In genomic region chr14:19985912-19986613, GRCm38 (mm10) we compare ENCODE assay signal across 8 mouse cellular contexts. TPM values are rescaled to one million over a fixed set of nuclear protein-coding genes. Genes with fewer than 3 reads are reported as not detected.
DNase-seq lines count a peak whose midpoint lies in the region; ATAC-seq and TF ChIP-seq lines count a peak whose summit lies in the region.

No protein-coding gene starts in this region.

- intact Hi-C loops in heart, adult 2 months (cut with DNase I), result no loop called here
- intact Hi-C loops in heart, postnatal 14 days (cut with DNase I), result no loop called here

- H3K79me2 ChIP-seq in heart, adult 2 months (replicated peaks; ENCODE audit: control insufficient read depth, insufficient read depth, low read length), result no peaks in the 10 kb centered on the region

- DNase-seq in heart, adult 2 months, result no peak
- no peak for DNase-seq in heart, postnatal 14 days
- DNase-seq in hindbrain, embryonic 10.5 days (ENCODE audit: low spot score), result no peak
- no peak for DNase-seq in natural killer cell, adult 2 months (ENCODE audit: low spot score in 2 of 2)
- DNase-seq in adipocyte (ENCODE audit: low spot score), result no peak
- DNase-seq in layer of hippocampus, adult 18-20 months (ENCODE audit: low spot score in 2 of 2), result no peak

- no peak overlapping the region for H3K9ac ChIP-seq in heart, adult 2 months (ENCODE audit: low read depth, low read length)

- no peak for TF ChIP-seq CTCF in heart, adult 2 months (IDR thresholded peaks at IDR 0.05)

- no peak for TF ChIP-seq POLR2A in heart, adult 2 months (IDR thresholded peaks at IDR 0.05; ENCODE audit: insufficient read depth, low read depth, low read length)

- ATAC-seq in megakaryocyte, adult 5-6 weeks (ENCODE audit: poor library complexity, severe bottlenecking), result peak; percentile 45

- 39% methylated on average over 8 of the region's 8 CpGs for WGBS in heart, adult 2 months
- 40% methylated on average over 8 of the region's 8 CpGs for WGBS in hindbrain, embryonic 10.5 days

- peaks cover 14% of the 10 kb centered on the region for H3K4me1 ChIP-seq in heart, adult 2 months (ENCODE audit: control insufficient read depth, insufficient read depth, low read length)
- H3K4me1 ChIP-seq in brown adipose tissue, adult 24 weeks (ENCODE audit: control insufficient read depth, insufficient read depth, insufficient read length, low read length), result peaks cover 18% of the 10 kb centered on the region
- H3K4me1 ChIP-seq in hindbrain, embryonic 10.5 days (replicated peaks), result peaks cover 52% of the 10 kb centered on the region

- H3K36me3 ChIP-seq in heart, adult 2 months (ENCODE audit: control insufficient read depth, insufficient read depth, low read length), result no peaks in the 10 kb centered on the region
- H3K36me3 ChIP-seq in hindbrain, embryonic 10.5 days, result no peaks in the 10 kb centered on the region

- H3K9me3 ChIP-seq in hindbrain, embryonic 10.5 days, result no peaks in the 10 kb centered on the region

- H3K27me3 ChIP-seq in heart, adult 2 months (ENCODE audit: control insufficient read depth, insufficient read depth, low read length), result no peaks in the 10 kb centered on the region
- H3K27me3 ChIP-seq in hindbrain, embryonic 10.5 days (ENCODE audit: insufficient read depth, poor library complexity, severe bottlenecking), result no peaks in the 10 kb centered on the region

- TF ChIP-seq EP300 in heart, adult 2 months (IDR thresholded peaks at IDR 0.05; ENCODE audit: insufficient read depth, low read depth, low read length), result no peak

- peak overlapping the region; percentile 48 for H3K27ac ChIP-seq in heart, adult 2 months
- peak overlapping the region; percentile 67 for H3K27ac ChIP-seq in brown adipose tissue, adult 24 weeks (replicated peaks; ENCODE audit: low read depth, low read length)
- peak overlapping the region; percentile 97 for H3K27ac ChIP-seq in hindbrain, embryonic 10.5 days

- peak overlapping the region; percentile 30; the same call in 1 of the 2 replicates for H3K4me3 ChIP-seq in heart, adult 2 months
- H3K4me3 ChIP-seq in brown adipose tissue, adult 24 weeks (ENCODE audit: insufficient read depth, low read depth, low read length), result no peak overlapping the region; the same call in 1 of the 2 replicates
- peak overlapping the region; percentile 46 for H3K4me3 ChIP-seq in hindbrain, embryonic 10.5 days

RNA-seq across cellular contexts. Expression of gene Gng2, which starts 8.6 kb away (rescaled TPM):
- 10 to 100 TPM; 13.0 to 14.9 TPM for total RNA-seq in heart, adult 2 months (2021)
- polyA plus RNA-seq in heart, adult 2 months (2012; rRNA removed), result 11.7 and 19.0 TPM in 2 replicates
- total RNA-seq in heart, postnatal 14 days (2021), result 10 to 100 TPM; 13.9 to 21.2 TPM
- 4.7 and 14.1 TPM in 2 replicates for polyA plus RNA-seq in brown adipose tissue, adult 24 weeks (2012; ENCODE audit: insufficient read depth, insufficient read length, missing spikeins)
- 105 and 141 TPM in 2 replicates for polyA plus RNA-seq in hindbrain, embryonic 10.5 days (2016; fragmentation: Nextera tagmentation; extraction: Ambion mirVana)
- total RNA-seq in megakaryocyte, adult 5-6 weeks (2015), result 165 and 177 TPM in 2 replicates
- 74.5 and 87.6 TPM in 2 replicates for total RNA-seq in megakaryocyte, adult 5-6 weeks (2017)
- 100 to 1,000 TPM; 285 to 288 TPM for total RNA-seq in layer of hippocampus, adult 18-20 months (2021)
